Mouse (Mus musculus) heart, postnatal 14 days (tissue): ENCODE measurements around the gene Mrps33. TPM values are rescaled to one million over a fixed set of nuclear protein-coding genes. Genes with fewer than 3 reads are reported as not detected.

Experiments
- DNase-seq, 2 experiments: peaks; one replicate each; pipeline ENCODE4 v3.0.0; 2021 to 2022
- intact Hi-C: fragments of 180-260 bp; cut with DNase I; formaldehyde crosslinking; loops from one replicate; pipeline ENCODE4 v1.15.1; 2025
- total RNA-seq, 2 experiments: library from RNA; stranded (reverse); gene quantifications; 2 replicates each; pipeline ENCODE4 v1.2.3; 2021

Mrps33 gene
- total RNA-seq, 2 experiments from 2014 or later = 89.3 to 96.8 TPM

GRCm38 (mm10) chr6:39781766-39782530, 28.8 kb downstream of the Mrps33 start:
- DNase-seq = peak; percentile 19 to 22
- intact Hi-C loops = loop anchor here (2.0 to 10.0 kb wide), 6 partner anchors 57 to 319 kb away; partner anchors contain the start of genes Braf and Ndufb2

- intact Hi-C loops = loop anchor here (5.0 to 10.0 kb wide), 4 partner anchors 94 to 214 kb away; partner anchors contain the start of gene Ndufb2
- peak; percentile 8 to 39 for DNase-seq
Observed at GRCm38 (mm10) chr6:39780857-39781666, 29.7 kb downstream of the Mrps33 start.

GRCm38 (mm10) chr6:39778506-39778905, 32.3 kb downstream of the Mrps33 start:
- intact Hi-C loops = no loop called here
- no peak for DNase-seq

- no peak for DNase-seq
- intact Hi-C loops = no loop called here
Observed at GRCm38 (mm10) chr6:39776275-39776674, 34.5 kb downstream of the Mrps33 start.

- no peak for DNase-seq
- intact Hi-C loops = no loop called here
Observed at GRCm38 (mm10) chr6:39775029-39775428, 35.8 kb downstream of the Mrps33 start.

- DNase-seq = no peak
- intact Hi-C loops = no loop called here
Observed at GRCm38 (mm10) chr6:39757229-39757628, 53.6 kb downstream of the Mrps33 start.

Other genes with a start within 250 kb of the Mrps33 start
- 10 to 100 TPM; 15.3 to 18.3 TPM for gene Adck2, start 237.1 kb downstream of the Mrps33 start, total RNA-seq
- under 1 TPM in 1 of 2 experiments, not detected in 1; 0.79 TPM for gene Gm42420, start 225.2 kb downstream of the Mrps33 start, total RNA-seq
- gene Ndufb2, start 218.4 kb downstream of the Mrps33 start, total RNA-seq = 100 to 1,000 TPM; 584 to 623 TPM
- 10 to 100 TPM; 18.2 to 21.9 TPM for gene Braf, start 85.5 kb downstream of the Mrps33 start, total RNA-seq
- under 1 TPM; 0.31 to 0.56 TPM for gene Tmem178b, start 62.3 kb upstream of the Mrps33 start, total RNA-seq